Mouse (Mus musculus) hematopoietic stem cell, adult 5-6 weeks (primary cell): ENCODE results near the gene Sync. TPM values are rescaled to one million over a fixed set of nuclear protein-coding genes. Genes with fewer than 3 reads are reported as not detected.

Experiments used
- ATAC-seq, 2 experiments: fragments of 125-278 bp in 1 of 2; replicated peaks in 1 of 2; 2 replicates each; pipeline ENCODE4 v1.8.0; 2016 to 2017; ENCODE audit warnings: inconsistent platforms in 2 of 2, mild to moderate bottlenecking in 2 of 2, moderate number of reproducible peaks in 2 of 2, low read depth in 1 of 2, moderate TSS enrichment in 1 of 2; ENCODE audit not compliant: low FRiP score in 2 of 2, poor library complexity in 2 of 2, severe bottlenecking in 2 of 2, insufficient read depth in 1 of 2, low TSS enrichment in 1 of 2
- total RNA-seq: library from RNA; stranded (forward); fragments of 172-1452, 232-1000 nt; gene quantifications from 2 replicates; pipeline ENCODE4 v1.2.3, GENCODE M21; 2017

Gene Sync
- total RNA-seq, 1 experiment from 2014 or later, result 0.05 TPM

DNA sequence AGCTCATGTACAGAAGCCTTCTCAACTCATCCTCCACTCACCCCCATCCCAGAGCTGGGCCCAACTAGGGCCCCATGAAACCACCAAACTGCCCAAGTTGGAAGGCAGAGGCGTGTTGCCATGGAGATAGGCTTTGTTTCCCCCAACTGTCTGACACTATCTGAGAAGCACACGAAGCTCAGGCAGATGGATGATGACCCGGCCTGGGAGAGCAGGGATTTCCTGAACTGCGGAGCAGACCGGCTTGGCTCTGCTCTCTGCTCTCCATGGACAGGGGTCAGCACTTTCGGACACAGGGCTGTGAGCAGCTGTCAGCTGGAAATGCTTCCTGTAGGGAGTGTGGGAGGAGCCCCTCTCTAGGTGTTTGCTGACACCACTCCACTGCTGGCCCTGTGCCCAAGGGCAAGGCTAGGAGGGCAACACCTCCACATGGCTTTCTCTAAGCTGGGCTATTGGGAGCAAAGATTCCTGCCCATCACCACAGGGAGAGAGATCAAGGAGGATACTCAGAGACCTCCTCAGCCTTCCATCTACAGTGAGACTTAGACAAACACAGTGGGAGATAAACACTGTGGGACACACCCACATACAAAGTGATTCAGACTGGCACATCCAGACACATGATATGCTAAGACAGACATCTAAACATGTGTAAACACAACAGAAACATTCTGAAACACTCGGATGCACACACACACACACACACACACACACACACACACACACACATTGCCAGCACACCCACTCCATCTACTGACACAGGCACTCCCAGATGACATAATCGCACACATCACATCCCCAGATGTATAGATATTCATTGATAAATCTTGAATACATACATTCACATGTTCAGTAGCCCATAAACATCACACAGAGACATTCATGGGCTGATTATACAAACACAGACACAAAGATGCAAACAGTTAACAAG lies 30.7 kb upstream of the Sync start:
- ATAC-seq, result peak; percentile 39 to 61; a peak in 3 of 4 replicates

- no peak for ATAC-seq
These were observed 28.3 kb upstream of the Sync start for GRCm38 (mm10) chr4:129259101-129259500.

- ATAC-seq, result no peak
These were observed 26.7 kb upstream of the Sync start for GRCm38 (mm10) chr4:129260678-129261077.

DNA sequence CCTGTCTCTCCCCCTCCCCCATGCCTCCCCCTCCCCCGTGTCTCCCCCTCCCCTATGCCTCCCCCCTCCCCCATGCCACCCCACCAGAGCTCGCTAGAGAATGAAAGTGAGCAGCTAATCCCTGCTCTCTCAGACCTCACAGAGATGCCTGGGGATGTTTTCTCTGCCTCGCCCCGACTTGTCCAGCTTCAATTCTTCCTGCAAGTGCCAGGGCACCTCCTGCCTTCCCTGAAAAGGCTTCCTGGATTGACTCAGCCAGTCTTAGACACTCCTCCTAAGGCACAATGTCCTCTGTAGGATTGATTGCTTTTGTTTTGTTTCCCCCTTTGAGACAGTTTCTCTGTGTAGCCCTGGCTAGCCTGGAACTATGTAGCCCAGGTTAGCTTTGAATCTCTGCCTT lies 26.2 kb upstream of the Sync start, which contains the start of gene C77080:
TSS of gene C77080 (minus strand) at position 209 of the 400 bp plus-strand sequence.
- no peak for ATAC-seq

DNA sequence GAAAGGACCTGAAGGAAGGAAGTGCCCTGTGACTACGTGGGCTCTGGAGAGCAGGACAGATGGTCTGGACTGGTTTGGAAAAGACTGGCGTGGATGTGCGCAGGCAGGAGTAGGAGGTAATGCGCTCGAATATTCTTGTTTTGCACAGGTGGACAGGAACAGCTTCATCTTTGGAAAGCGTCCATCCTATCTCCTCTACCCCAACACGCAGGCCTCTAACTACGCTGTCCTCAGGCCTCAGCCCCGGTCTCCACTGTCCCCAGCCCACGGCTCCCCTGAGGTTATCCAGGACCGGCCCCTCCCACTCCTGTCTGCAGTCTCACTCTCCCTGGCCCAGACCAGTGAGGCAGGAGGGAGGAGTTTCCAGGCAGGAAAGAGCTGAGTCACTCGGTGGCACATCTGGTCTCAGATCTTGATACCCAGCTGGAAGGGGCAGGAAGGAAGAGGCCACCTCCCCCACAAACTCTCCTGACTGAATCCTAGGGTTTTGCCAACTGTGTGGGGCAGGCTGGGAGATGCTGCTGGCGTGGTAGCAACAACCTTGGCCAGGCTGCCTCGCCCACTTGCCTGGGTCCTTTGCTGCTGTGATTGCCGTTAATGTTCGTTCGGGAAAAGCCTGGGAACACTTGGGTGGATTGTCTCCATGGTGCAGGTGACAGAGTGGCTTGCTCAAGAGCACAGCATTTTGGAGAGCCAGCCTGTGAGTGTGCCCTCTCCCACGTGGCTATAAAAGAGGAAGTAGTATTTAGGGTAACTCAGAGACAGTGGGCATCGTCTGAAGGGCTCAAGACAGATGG lies 24.0 kb upstream of the Sync start:
- peak; percentile 89 to 97 for ATAC-seq

GRCm38 (mm10) chr4:129266191-129266590 lies 21.2 kb upstream of the Sync start:
- no peak for ATAC-seq

DNA sequence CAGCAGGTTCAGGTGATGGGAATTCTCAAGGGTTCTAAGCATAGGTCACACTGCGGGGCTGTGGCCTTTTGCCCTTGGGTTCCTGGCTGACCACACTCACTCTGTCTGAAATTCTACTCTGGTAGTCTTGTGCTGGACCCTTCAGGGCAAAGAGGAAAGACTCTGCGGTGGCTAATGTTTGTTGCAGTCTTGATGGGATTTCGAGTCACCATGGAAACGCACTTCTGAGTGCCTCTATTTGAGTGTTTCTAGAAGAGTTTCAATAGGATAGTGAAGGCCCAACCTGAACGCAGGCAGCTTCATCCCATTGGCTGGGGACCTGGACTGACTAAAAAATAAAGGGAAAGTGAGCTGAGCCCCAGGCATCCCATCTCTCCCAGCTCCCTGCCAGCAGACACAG lies 20.6 kb upstream of the Sync start:
- ATAC-seq, result no peak

DNA sequence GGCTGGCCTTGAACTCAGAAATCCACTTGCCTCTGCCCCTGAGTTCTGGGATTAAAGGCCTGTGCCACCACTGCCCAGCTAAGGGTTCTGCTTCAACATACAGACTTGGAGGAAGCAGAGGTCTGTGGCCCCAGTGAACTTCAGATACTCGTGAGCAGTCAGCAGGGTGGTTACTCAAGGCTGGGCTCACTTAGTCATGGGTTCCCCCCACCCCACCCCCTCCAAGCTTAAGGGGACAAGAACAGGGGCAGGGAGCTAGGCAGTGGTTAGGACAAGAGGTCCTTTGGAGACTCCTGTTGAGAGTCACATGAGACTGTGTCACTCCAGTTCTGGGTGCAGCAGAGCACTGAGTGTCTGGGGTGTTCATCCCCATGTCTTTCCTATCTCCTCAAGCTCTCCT lies 18.7 kb upstream of the Sync start:
- ATAC-seq, result no peak

- ATAC-seq, result peak; percentile 12 to 30; a peak in 1 of 4 replicates
These were observed 15.2 kb upstream of the Sync start for GRCm38 (mm10) chr4:129271991-129272755.

- peak; percentile 51 to 61; a peak in 3 of 4 replicates for ATAC-seq
These were observed 14.7 kb upstream of the Sync start for GRCm38 (mm10) chr4:129272756-129273046.

- peak; percentile 87 to 93 for ATAC-seq
These were observed 11.0 kb upstream of the Sync start for GRCm38 (mm10) chr4:129276453-129276865.

DNA sequence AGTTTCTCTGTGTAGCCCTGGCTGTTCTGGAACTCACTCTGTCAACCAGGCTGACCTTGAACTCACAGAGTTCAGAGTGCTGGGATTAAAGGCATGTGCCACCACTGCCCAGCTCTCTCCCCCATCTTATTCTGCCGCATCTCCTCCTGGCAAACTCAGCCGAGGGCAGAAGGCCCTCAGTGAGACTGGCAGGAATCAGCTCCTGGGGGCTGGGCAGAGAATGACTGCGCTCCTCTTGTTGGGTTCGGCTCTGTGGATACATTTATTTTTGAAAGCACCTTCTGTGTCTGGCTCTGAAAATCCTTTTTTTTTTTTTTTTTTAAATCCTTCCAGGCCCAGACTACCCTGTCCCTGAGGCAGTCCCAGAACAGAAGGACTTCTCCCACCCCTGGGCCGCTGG lies 4.6 kb upstream of the Sync start:
- no peak for ATAC-seq

DNA sequence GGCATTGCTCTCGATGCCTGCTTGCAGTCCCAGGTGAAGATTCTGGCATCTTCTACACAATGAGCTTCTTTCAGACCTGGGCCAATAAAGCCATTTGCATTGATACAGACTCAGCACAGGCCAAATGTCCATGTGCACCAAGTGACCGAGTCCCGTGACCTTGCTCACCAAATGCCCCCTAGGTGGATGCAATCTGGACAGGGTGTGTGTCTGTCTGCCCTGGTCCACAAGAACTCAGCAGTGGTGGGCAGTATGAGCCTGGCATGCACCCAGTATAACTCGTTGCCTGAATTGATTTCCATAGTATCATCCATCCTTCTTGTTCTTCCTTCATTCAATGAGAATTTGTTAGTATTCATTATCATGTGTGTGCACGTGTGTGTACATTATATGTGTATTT lies 4.2 kb upstream of the Sync start:
- no peak for ATAC-seq

GRCm38 (mm10) chr4:129284685-129285084 lies 2.7 kb upstream of the Sync start:
- no peak for ATAC-seq

GRCm38 (mm10) chr4:129286001-129286682 lies 1.3 kb upstream of the Sync start:
- peak in 1 of 2 experiments; percentile 42; a peak in 1 of 4 replicates for ATAC-seq

GRCm38 (mm10) chr4:129286683-129287471 lies 540 bp upstream of the Sync start:
- ATAC-seq, result no peak
